Mouse (Mus musculus): ENCODE results near the gene Gm4881. TPM values are rescaled to one million over a fixed set of nuclear protein-coding genes. Genes with fewer than 3 reads are reported as not detected.

The Gm4881 gene
- polyA plus RNA-seq (2014; fragmentation: Nextera tagmentation; extraction: Ambion mirVana), result 0.28 and 0.86 TPM in 2 replicates

- Histone ChIP-seq H3K4me1 (ENCODE audit: control insufficient read depth, insufficient read depth, low read length) (peaks cover 4% of the 10 kb centered on the region; the same call in 1 of the 2 replicates), H3K36me3 (ENCODE audit: control insufficient read depth, insufficient read depth, low read length) (no peaks in the 10 kb centered on the region), H3K27me3 (ENCODE audit: control insufficient read depth, insufficient read depth, low read length) (peaks cover 84% of the 10 kb centered on the region), H3K27ac (ENCODE audit: low read depth, low read length) (no peak within 1 kb of the TSS), H3K9me3 (ENCODE audit: control insufficient read depth, low read length) (no peaks in the 10 kb centered on the region), H3K4me3 (ENCODE audit: low read depth, low read length) (peak within 1 kb of the TSS; percentile 32), H3K4me2 (ENCODE audit: low read depth) (peak within 1 kb of the TSS; percentile 45), H3K9ac (ENCODE audit: low read length) (no peak within 1 kb of the TSS)
- no peak for DNase-seq (ENCODE audit: low spot score)
- no peak for ATAC-seq (ENCODE audit: insufficient read depth, low FRiP score, low TSS enrichment)
- WGBS, result under 1% methylated on average over 67 of the region's 72 CpGs
Observed at GRCm38 (mm10) chr7:24944257-24944950, at the start of gene Gm4881. TSS of gene Gm4881 (minus strand) at chr7:24944494.

DNA sequence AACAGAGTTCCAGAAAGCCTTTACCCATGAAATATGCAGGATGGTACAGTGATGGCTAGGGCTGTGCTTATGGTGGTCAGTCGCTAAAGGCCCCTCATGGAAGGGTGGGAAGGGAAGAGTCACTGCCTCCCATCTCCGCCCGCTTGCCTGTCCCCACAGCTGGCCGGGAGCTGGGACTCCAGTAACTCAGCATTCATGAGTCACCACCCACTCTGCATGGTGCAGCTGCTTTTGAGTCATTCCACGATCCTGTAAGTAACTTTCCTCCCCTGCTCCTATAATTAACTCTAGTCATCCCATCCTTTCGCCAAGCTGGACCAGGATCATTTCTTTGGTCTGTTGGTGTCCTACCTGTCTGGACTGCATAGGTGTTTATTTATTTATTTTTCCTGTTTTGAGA, 48.8 kb upstream of the Gm4881 start:
- Histone ChIP-seq H3K9me3 (ENCODE audit: control insufficient read depth, low read length) (no peaks in the 10 kb centered on the region), H3K9ac (ENCODE audit: low read length) (no peak overlapping the region), H3K27me3 (ENCODE audit: control insufficient read depth, insufficient read depth, low read length) (no peaks in the 10 kb centered on the region), H3K4me1 (ENCODE audit: control insufficient read depth, insufficient read depth, low read length) (no peaks in the 10 kb centered on the region), H3K36me3 (ENCODE audit: control insufficient read depth, insufficient read depth, low read length) (no peaks in the 10 kb centered on the region; the same call in 1 of the 2 replicates), H3K4me3 (ENCODE audit: low read depth, low read length) (no peak overlapping the region), H3K4me2 (ENCODE audit: low read depth) (no peak overlapping the region), H3K27ac (ENCODE audit: low read depth, low read length) (no peak overlapping the region)
- DNase-seq (ENCODE audit: low spot score) (no peak), ATAC-seq (ENCODE audit: insufficient read depth, low FRiP score, low TSS enrichment) (no peak)
- 79% methylated on average over 6 of the region's 6 CpGs for WGBS

GRCm38 (mm10) chr7:24990478-24990877, 46.2 kb upstream of the Gm4881 start:
- H3K27ac ChIP-seq (ENCODE audit: low read depth, low read length), result no peak overlapping the region
- H3K36me3 ChIP-seq (ENCODE audit: control insufficient read depth, insufficient read depth, low read length), result no peaks in the 10 kb centered on the region; the same call in 1 of the 2 replicates
- DNase-seq (ENCODE audit: low spot score) (no peak), ATAC-seq (ENCODE audit: insufficient read depth, low FRiP score, low TSS enrichment) (no peak)
- no peak overlapping the region for H3K9ac ChIP-seq (ENCODE audit: low read length)
- H3K9me3 ChIP-seq (ENCODE audit: control insufficient read depth, low read length), result no peaks in the 10 kb centered on the region
- H3K4me2 ChIP-seq (ENCODE audit: low read depth), result no peak overlapping the region
- no peaks in the 10 kb centered on the region for H3K4me1 ChIP-seq (ENCODE audit: control insufficient read depth, insufficient read depth, low read length)
- no peaks in the 10 kb centered on the region for H3K27me3 ChIP-seq (ENCODE audit: control insufficient read depth, insufficient read depth, low read length)
- H3K4me3 ChIP-seq (ENCODE audit: low read depth, low read length), result no peak overlapping the region
- 83% methylated on average over 8 of the region's 8 CpGs for WGBS

- DNase-seq (ENCODE audit: low spot score) (no peak), ATAC-seq (ENCODE audit: insufficient read depth, low FRiP score, low TSS enrichment) (no peak)
- WGBS, result 90% methylated on average over 14 of the region's 14 CpGs
Observed at GRCm38 (mm10) chr7:24987941-24988340, 43.6 kb upstream of the Gm4881 start.

GRCm38 (mm10) chr7:24985799-24986198, 41.5 kb upstream of the Gm4881 start:
- Histone ChIP-seq H3K4me1 (ENCODE audit: control insufficient read depth, insufficient read depth, low read length) (no peaks in the 10 kb centered on the region), H3K9me3 (ENCODE audit: control insufficient read depth, low read length) (no peaks in the 10 kb centered on the region), H3K4me3 (ENCODE audit: low read depth, low read length) (no peak overlapping the region), H3K9ac (ENCODE audit: low read length) (no peak overlapping the region), H3K36me3 (ENCODE audit: control insufficient read depth, insufficient read depth, low read length) (no peaks in the 10 kb centered on the region; the same call in 1 of the 2 replicates), H3K27me3 (ENCODE audit: control insufficient read depth, insufficient read depth, low read length) (no peaks in the 10 kb centered on the region), H3K27ac (ENCODE audit: low read depth, low read length) (no peak overlapping the region), H3K4me2 (ENCODE audit: low read depth) (no peak overlapping the region)
- WGBS, result 73% methylated on average over 5 of the region's 5 CpGs
- ATAC-seq (ENCODE audit: insufficient read depth, low FRiP score, low TSS enrichment), result no peak
- DNase-seq (ENCODE audit: low spot score), result no peak

More at GRCm38 (mm10) chr7:24987941-24988340, 43.6 kb upstream of the Gm4881 start:
- H3K4me1 ChIP-seq (ENCODE audit: control insufficient read depth, insufficient read depth, low read length), result no peaks in the 10 kb centered on the region
- no peaks in the 10 kb centered on the region for H3K9me3 ChIP-seq (ENCODE audit: control insufficient read depth, low read length)
- H3K4me3 ChIP-seq (ENCODE audit: low read depth, low read length), result no peak overlapping the region
- H3K36me3 ChIP-seq (ENCODE audit: control insufficient read depth, insufficient read depth, low read length), result no peaks in the 10 kb centered on the region; the same call in 1 of the 2 replicates
- H3K27ac ChIP-seq (ENCODE audit: low read depth, low read length), result no peak overlapping the region
- H3K9ac ChIP-seq (ENCODE audit: low read length), result no peak overlapping the region
- no peak overlapping the region for H3K4me2 ChIP-seq (ENCODE audit: low read depth)
- no peaks in the 10 kb centered on the region for H3K27me3 ChIP-seq (ENCODE audit: control insufficient read depth, insufficient read depth, low read length)

- no peak overlapping the region for H3K4me2 ChIP-seq (ENCODE audit: low read depth)
- DNase-seq (ENCODE audit: low spot score), result no peak
- H3K4me3 ChIP-seq (ENCODE audit: low read depth, low read length), result no peak overlapping the region
- no peaks in the 10 kb centered on the region for H3K27me3 ChIP-seq (ENCODE audit: control insufficient read depth, insufficient read depth, low read length)
- H3K36me3 ChIP-seq (ENCODE audit: control insufficient read depth, insufficient read depth, low read length), result no peaks in the 10 kb centered on the region; the same call in 1 of the 2 replicates
- no peaks in the 10 kb centered on the region for H3K9me3 ChIP-seq (ENCODE audit: control insufficient read depth, low read length)
- 93% methylated on average over 2 of the region's 2 CpGs for WGBS
- no peak overlapping the region for H3K9ac ChIP-seq (ENCODE audit: low read length)
- no peak for ATAC-seq (ENCODE audit: insufficient read depth, low FRiP score, low TSS enrichment)
- H3K27ac ChIP-seq (ENCODE audit: low read depth, low read length), result no peak overlapping the region
- no peaks in the 10 kb centered on the region for H3K4me1 ChIP-seq (ENCODE audit: control insufficient read depth, insufficient read depth, low read length)
Observed at GRCm38 (mm10) chr7:24984307-24984706, 40.0 kb upstream of the Gm4881 start.

GRCm38 (mm10) chr7:24983396-24983795, 39.1 kb upstream of the Gm4881 start:
- Histone ChIP-seq H3K27me3 (ENCODE audit: control insufficient read depth, insufficient read depth, low read length) (no peaks in the 10 kb centered on the region), H3K4me2 (ENCODE audit: low read depth) (no peak overlapping the region), H3K9ac (ENCODE audit: low read length) (no peak overlapping the region), H3K4me3 (ENCODE audit: low read depth, low read length) (no peak overlapping the region), H3K27ac (ENCODE audit: low read depth, low read length) (no peak overlapping the region), H3K4me1 (ENCODE audit: control insufficient read depth, insufficient read depth, low read length) (no peaks in the 10 kb centered on the region), H3K9me3 (ENCODE audit: control insufficient read depth, low read length) (no peaks in the 10 kb centered on the region), H3K36me3 (ENCODE audit: control insufficient read depth, insufficient read depth, low read length) (no peaks in the 10 kb centered on the region; the same call in 1 of the 2 replicates)
- ATAC-seq (ENCODE audit: insufficient read depth, low FRiP score, low TSS enrichment) (no peak), DNase-seq (ENCODE audit: low spot score) (no peak)
- WGBS, result 88% methylated on average over 5 of the region's 5 CpGs

DNA sequence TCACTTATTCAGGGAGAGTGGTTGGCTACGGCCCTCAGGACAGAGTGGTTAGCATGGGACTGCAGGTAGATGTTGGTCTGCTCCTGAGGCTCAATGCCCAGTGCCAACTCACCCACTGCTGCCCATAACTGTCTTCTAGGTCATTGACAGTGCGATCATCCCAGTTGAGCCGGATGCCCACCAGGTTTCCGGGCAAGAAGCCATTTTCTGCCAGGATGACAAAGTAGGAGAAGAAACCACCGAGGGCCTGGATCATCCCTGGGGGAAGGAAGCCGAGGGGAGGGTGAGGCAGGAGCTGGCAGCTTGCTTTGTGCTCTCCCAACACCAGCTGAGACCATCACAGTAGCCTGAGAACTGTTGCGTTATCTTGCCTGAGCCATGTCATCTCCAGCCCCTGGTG, 36.1 kb upstream of the Gm4881 start:
- Histone ChIP-seq H3K9me3 (ENCODE audit: control insufficient read depth, low read length) (no peaks in the 10 kb centered on the region), H3K4me3 (ENCODE audit: low read depth, low read length) (no peak overlapping the region), H3K9ac (ENCODE audit: low read length) (no peak overlapping the region), H3K27ac (ENCODE audit: low read depth, low read length) (no peak overlapping the region), H3K27me3 (ENCODE audit: control insufficient read depth, insufficient read depth, low read length) (no peaks in the 10 kb centered on the region), H3K36me3 (ENCODE audit: control insufficient read depth, insufficient read depth, low read length) (no peaks in the 10 kb centered on the region; the same call in 1 of the 2 replicates), H3K4me1 (ENCODE audit: control insufficient read depth, insufficient read depth, low read length) (no peaks in the 10 kb centered on the region), H3K4me2 (ENCODE audit: low read depth) (no peak overlapping the region)
- DNase-seq (ENCODE audit: low spot score), result no peak
- 85% methylated on average over 7 of the region's 7 CpGs for WGBS
- no peak for ATAC-seq (ENCODE audit: insufficient read depth, low FRiP score, low TSS enrichment)

GRCm38 (mm10) chr7:24978781-24979180, 34.5 kb upstream of the Gm4881 start:
- ATAC-seq (ENCODE audit: insufficient read depth, low FRiP score, low TSS enrichment) (no peak), DNase-seq (ENCODE audit: low spot score) (no peak)
- no peak overlapping the region for H3K4me3 ChIP-seq (ENCODE audit: low read depth, low read length)
- no peaks in the 10 kb centered on the region; the same call in 1 of the 2 replicates for H3K36me3 ChIP-seq (ENCODE audit: control insufficient read depth, insufficient read depth, low read length)
- H3K9ac ChIP-seq (ENCODE audit: low read length), result no peak overlapping the region
- no peak overlapping the region for H3K27ac ChIP-seq (ENCODE audit: low read depth, low read length)
- WGBS, result 89% methylated on average over 7 of the region's 7 CpGs
- no peaks in the 10 kb centered on the region for H3K9me3 ChIP-seq (ENCODE audit: control insufficient read depth, low read length)
- H3K27me3 ChIP-seq (ENCODE audit: control insufficient read depth, insufficient read depth, low read length), result no peaks in the 10 kb centered on the region
- H3K4me2 ChIP-seq (ENCODE audit: low read depth), result no peak overlapping the region
- no peaks in the 10 kb centered on the region for H3K4me1 ChIP-seq (ENCODE audit: control insufficient read depth, insufficient read depth, low read length)
